Mouse (Mus musculus) MEL (cell line): ENCODE measurements at regions not wholly inside any gene's neighbourhood (a gene's known extent, or its start where the extent isn't known, plus 50 kb on each side); places are given as distances from the start of the nearest gene placed in this dataset.

ENCODE experiments used
- CHD2 ChIP-seq: IDR thresholded peaks from 2 replicates; pipeline ENCODE4 v1.6.1; 2011; ENCODE audit warnings: low read length, improper control_type of control experiment
- CTCF ChIP-seq, 3 experiments: IDR thresholded peaks in 2 of 3; conservative IDR thresholded peaks in 1 of 3; 2 replicates each; pipeline ENCODE4 v1.5.1; 2011 to 2012; ENCODE audit warnings: low read length in 3 of 3, low read depth in 2 of 3, mild to moderate bottlenecking in 2 of 3, improper control_type of control experiment in 1 of 3, inconsistent platforms in 1 of 3, mixed read lengths in 1 of 3, moderate library complexity in 1 of 3; ENCODE audit not compliant: control insufficient read depth in 1 of 3, insufficient read depth in 1 of 3, poor library complexity in 1 of 3, severe bottlenecking in 1 of 3
- EP300 ChIP-seq, 2 experiments: IDR thresholded peaks; 2 replicates each; pipeline ENCODE4 v1.6.1; 2011; ENCODE audit warnings: improper control_type of control experiment in 2 of 2, low read length in 2 of 2, low read depth in 1 of 2, mild to moderate bottlenecking in 1 of 2
- ETS1 ChIP-seq: IDR thresholded peaks from 2 replicates; pipeline ENCODE4 v1.6.1; 2012; ENCODE audit warnings: low read depth, mild to moderate bottlenecking, inconsistent platforms, low read length, improper control_type of control experiment, moderate library complexity
- HCFC1 ChIP-seq: IDR thresholded peaks from 2 replicates; pipeline ENCODE4 v1.6.1; 2012; ENCODE audit warnings: low read depth, mild to moderate bottlenecking, inconsistent platforms, low read length, improper control_type of control experiment, moderate library complexity
- MYC ChIP-seq: IDR thresholded peaks from 2 replicates; pipeline ENCODE4 v1.6.1; 2011; ENCODE audit warnings: low read depth, mild to moderate bottlenecking, low read length, improper control_type of control experiment, moderate library complexity
- POLR2A ChIP-seq, 2 experiments: IDR thresholded peaks; 2 replicates each; pipeline ENCODE4 v1.6.1; 2011 to 2012; ENCODE audit warnings: low read length in 2 of 2, mild to moderate bottlenecking in 2 of 2, control low read depth in 1 of 2, improper control_type of control experiment in 1 of 2, low read depth in 1 of 2, moderate library complexity in 1 of 2; ENCODE audit not compliant: control insufficient read depth in 1 of 2, insufficient read depth in 1 of 2, poor library complexity in 1 of 2
- SIN3A ChIP-seq: IDR thresholded peaks from 2 replicates; pipeline ENCODE4 v1.6.1; 2012; ENCODE audit warnings: low read length, improper control_type of control experiment, inconsistent platforms
- TCF12 ChIP-seq: IDR thresholded peaks from 2 replicates; pipeline ENCODE4 v1.6.1; 2014; ENCODE audit warnings: low read depth, mild to moderate bottlenecking, inconsistent platforms, low read length, improper control_type of control experiment, moderate library complexity
- USF1 ChIP-seq: IDR thresholded peaks from 2 replicates; pipeline ENCODE4 v1.6.1; 2014; ENCODE audit warnings: low read depth, mild to moderate bottlenecking, inconsistent platforms, low read length, improper control_type of control experiment, moderate library complexity
- ZMIZ1 ChIP-seq: IDR thresholded peaks from 2 replicates; pipeline ENCODE4 v1.6.1; 2012; ENCODE audit warnings: low read depth, mild to moderate bottlenecking, inconsistent platforms, low read length, improper control_type of control experiment, moderate library complexity

DNA sequence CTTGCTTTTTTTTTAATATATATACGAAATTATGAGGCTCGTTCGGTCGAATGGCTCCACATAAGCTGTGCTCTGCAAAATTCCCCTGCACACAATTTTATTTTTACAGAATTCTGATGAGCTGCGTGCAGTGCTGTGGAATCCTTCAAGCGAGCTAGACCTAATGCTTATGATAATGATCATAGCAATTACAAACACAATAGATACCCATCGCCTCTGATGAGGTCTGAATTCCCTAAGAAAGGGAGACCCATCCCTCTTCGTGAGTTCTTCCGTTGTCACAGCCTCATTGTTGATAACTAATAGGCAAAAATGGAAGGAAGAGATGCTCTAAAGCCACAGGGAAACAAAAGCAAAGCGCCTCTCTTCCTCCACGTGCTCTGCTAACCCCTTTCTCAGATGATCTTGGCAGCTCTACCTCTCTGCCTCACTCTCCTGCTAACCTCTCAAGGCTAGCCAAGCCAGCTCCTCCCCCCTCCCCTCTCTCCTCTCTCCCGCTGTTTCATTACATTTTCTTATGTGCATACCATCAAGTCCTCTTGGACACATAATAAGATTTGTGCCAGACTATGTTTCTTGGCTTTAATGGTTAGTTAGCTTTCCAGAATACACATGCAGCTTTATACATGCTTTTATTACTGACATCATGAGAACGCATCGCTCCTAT, 367.7 kb upstream of the Adgrl2 start:
- TF ChIP-seq USF1 (no peak), SIN3A (no peak), ZMIZ1 (no peak), CHD2 (no peak), CTCF (IDR thresholded peaks at IDR 0.05 in 2 of 3, conservative IDR thresholded peaks at IDR 0.05 in 1 of 3; ENCODE audit: control insufficient read depth in 1 of 3, insufficient read depth in 1 of 3, low read depth in 2 of 3, low read length in 3 of 3, poor library complexity in 1 of 3, severe bottlenecking in 1 of 3) (no peak), EP300 (IDR thresholded peaks at IDR 0.05; ENCODE audit: low read depth in 1 of 2, low read length in 2 of 2) (no peak), POLR2A (IDR thresholded peaks at IDR 0.05; ENCODE audit: control insufficient read depth in 1 of 2, insufficient read depth in 1 of 2, low read depth in 1 of 2, low read length in 2 of 2, poor library complexity in 1 of 2) (no peak), HCFC1 (no peak), TCF12 (no peak), ETS1 (no peak), MYC (no peak)
